Mouse (Mus musculus): ENCODE measurements at regions not wholly inside any gene's neighbourhood (a gene's known extent, or its start where the extent isn't known, plus 50 kb on each side); places are given as distances from the start of the nearest gene placed in this dataset.

DNA sequence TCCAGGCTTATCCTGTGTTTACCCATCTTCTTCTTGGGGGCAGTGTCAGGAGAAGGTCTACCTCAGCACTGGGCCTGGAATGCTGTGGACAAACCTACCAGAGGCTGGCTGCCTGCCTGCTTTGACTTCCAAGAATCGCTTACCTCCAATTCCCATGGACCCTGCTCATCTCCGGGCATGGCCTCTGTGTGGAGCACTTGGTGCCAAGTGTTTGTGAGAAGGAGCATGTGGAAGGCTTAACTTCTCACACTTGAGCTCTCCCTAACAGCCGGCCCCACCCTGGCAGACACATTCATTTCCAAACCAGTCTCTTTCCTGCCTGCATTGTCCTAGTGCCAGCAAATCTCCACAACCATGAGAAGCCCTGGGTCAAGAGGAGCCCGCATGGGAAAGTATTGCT, 49.8 kb upstream of the Dusp10 start:
- TF ChIP-seq EP300 (optimal IDR thresholded peaks at IDR 0.05) (no peak), CTCF (IDR thresholded peaks at IDR 0.05; ENCODE audit: low read depth) (no peak)
- no peaks in the 10 kb centered on the region for H3K4me1 ChIP-seq (replicated peaks; ENCODE audit: control insufficient read depth, insufficient read depth)
- H3K9ac ChIP-seq (ENCODE audit: low read length), result no peak overlapping the region
- WGBS, result 72% methylated on average over 4 of the region's 4 CpGs
- H3K9me3 ChIP-seq (ENCODE audit: control insufficient read depth, low read length), result no peaks in the 10 kb centered on the region
- ATAC-seq (ENCODE audit: low FRiP score, low TSS enrichment), result no peak
- no peaks in the 10 kb centered on the region for H3K27me3 ChIP-seq (ENCODE audit: control insufficient read depth, insufficient read depth, low read length)
- H3K27ac ChIP-seq (replicated peaks), result no peak overlapping the region
- no peaks in the 10 kb centered on the region for H3K36me3 ChIP-seq (ENCODE audit: control insufficient read depth, insufficient read depth, low read length)
- DNase-seq (ENCODE audit: low spot score), result no peak
- H3K4me2 ChIP-seq (replicated peaks; ENCODE audit: low read depth), result no peak overlapping the region
- H3K4me3 ChIP-seq (ENCODE audit: low read depth, low read length), result no peak overlapping the region
